Mouse (Mus musculus) E14TG2a.4 (cell line): ENCODE measurements around the gene Cyb561d2.

Experiments
- H3K27me3 ChIP-seq: 2 replicates; pipeline ENCODE4 v1.6.1; 2014; ENCODE audit warnings: low read length, control low read depth; ENCODE audit not compliant: insufficient read depth
- H3K36me3 ChIP-seq: 2 replicates; pipeline ENCODE4 v1.6.1; 2014; ENCODE audit warnings: low read length, control low read depth; ENCODE audit not compliant: insufficient read depth
- H3K4me1 ChIP-seq: replicated peaks from 2 replicates; pipeline ENCODE4 v1.6.1; 2014; ENCODE audit warnings: low read depth, low read length, control low read depth
- H3K4me3 ChIP-seq: replicated peaks from 2 replicates; pipeline ENCODE4 v1.5.1; 2014; ENCODE audit warnings: mild to moderate bottlenecking, low read length
- H3K9me3 ChIP-seq: 2 replicates; pipeline ENCODE4 v1.6.1; 2014; ENCODE audit warnings: low read length, control low read depth
- CTCF ChIP-seq: conservative IDR thresholded peaks from 2 replicates; pipeline ENCODE4 v1.5.1; 2014; ENCODE audit warnings: low read length
- NANOG ChIP-seq: IDR thresholded peaks from 2 replicates; pipeline ENCODE4 v1.6.1; 2014; ENCODE audit warnings: borderline replicate concordance, low read length, mixed read lengths
- POU5F1 ChIP-seq: IDR thresholded peaks from 2 replicates; pipeline ENCODE4 v1.6.1; 2014; ENCODE audit warnings: low read length, borderline replicate concordance

Gene Cyb561d2

GRCm38 (mm10) chr9:107540420-107540819 lies 1.6 kb downstream of the Cyb561d2 start:
- Histone ChIP-seq H3K9me3 (no peaks in the 10 kb centered on the region), H3K4me1 (peaks cover 78% of the 10 kb centered on the region), H3K27me3 (no peaks in the 10 kb centered on the region), H3K4me3 (no peak overlapping the region), H3K36me3 (peaks cover 70% of the 10 kb centered on the region)
- TF ChIP-seq NANOG, result no peak
- TF ChIP-seq POU5F1, result no peak
- no peak for TF ChIP-seq CTCF

DNA sequence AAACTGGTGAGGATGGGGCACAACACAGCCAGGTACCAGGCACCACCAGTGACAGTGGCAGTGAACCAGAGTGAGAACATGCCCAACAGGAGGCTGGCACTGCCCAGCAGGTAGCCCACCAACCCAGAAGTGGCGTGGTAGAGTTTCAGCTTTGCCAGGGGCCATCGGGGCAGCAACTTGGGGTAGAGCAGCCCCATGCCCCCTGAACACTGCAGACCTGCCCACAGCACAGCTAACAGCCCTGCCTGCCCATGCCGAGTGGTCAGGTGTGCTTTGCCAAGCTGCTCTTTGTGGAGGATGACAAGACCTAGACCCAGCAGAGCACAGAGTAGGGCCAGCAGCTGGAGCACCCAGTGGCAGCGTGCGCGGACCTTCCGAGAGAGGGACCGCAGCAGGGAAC lies 2.1 kb downstream of the Cyb561d2 start:
- H3K27me3 ChIP-seq, result no peaks in the 10 kb centered on the region
- peaks cover 78% of the 10 kb centered on the region for H3K4me1 ChIP-seq
- H3K9me3 ChIP-seq, result no peaks in the 10 kb centered on the region
- TF ChIP-seq CTCF (no peak), NANOG (no peak), POU5F1 (no peak)
- H3K36me3 ChIP-seq, result peaks cover 70% of the 10 kb centered on the region
- H3K4me3 ChIP-seq, result no peak overlapping the region

GRCm38 (mm10) chr9:107538711-107539110 lies 3.3 kb downstream of the Cyb561d2 start:
- no peak overlapping the region for H3K4me3 ChIP-seq
- H3K36me3 ChIP-seq, result peaks cover 59% of the 10 kb centered on the region
- peaks cover 74% of the 10 kb centered on the region for H3K4me1 ChIP-seq
- H3K9me3 ChIP-seq, result no peaks in the 10 kb centered on the region
- no peak for TF ChIP-seq CTCF
- TF ChIP-seq NANOG, result no peak
- no peak for TF ChIP-seq POU5F1
- H3K27me3 ChIP-seq, result no peaks in the 10 kb centered on the region

GRCm38 (mm10) chr9:107538231-107538630 lies 3.8 kb downstream of the Cyb561d2 start:
- H3K9me3 ChIP-seq, result no peaks in the 10 kb centered on the region
- no peaks in the 10 kb centered on the region for H3K27me3 ChIP-seq
- peaks cover 74% of the 10 kb centered on the region for H3K4me1 ChIP-seq
- no peak overlapping the region for H3K4me3 ChIP-seq
- TF ChIP-seq NANOG (no peak), CTCF (no peak), POU5F1 (no peak)
- peaks cover 57% of the 10 kb centered on the region for H3K36me3 ChIP-seq

GRCm38 (mm10) chr9:107534408-107535202 lies 7.4 kb downstream of the Cyb561d2 start:
- H3K9me3 ChIP-seq, result no peaks in the 10 kb centered on the region
- peaks cover 47% of the 10 kb centered on the region for H3K36me3 ChIP-seq
- H3K27me3 ChIP-seq, result no peaks in the 10 kb centered on the region
- peak overlapping the region; percentile 93 for H3K4me3 ChIP-seq
- H3K4me1 ChIP-seq, result peaks cover 49% of the 10 kb centered on the region
- TF ChIP-seq CTCF (no peak), POU5F1 (no peak), NANOG (no peak)

GRCm38 (mm10) chr9:107533791-107534407 lies 8.1 kb downstream of the Cyb561d2 start, which contains the start of gene Tmem115:
Tmem115 (plus strand) TSS chr9:107533945.
- Histone ChIP-seq H3K9me3 (no peaks in the 10 kb centered on the region), H3K36me3 (peaks cover 40% of the 10 kb centered on the region), H3K4me1 (peaks cover 49% of the 10 kb centered on the region), H3K4me3 (peak within 1 kb of the TSS; percentile 93), H3K27me3 (no peaks in the 10 kb centered on the region)
- TF ChIP-seq NANOG (no peak), CTCF (no peak), POU5F1 (no peak)

DNA sequence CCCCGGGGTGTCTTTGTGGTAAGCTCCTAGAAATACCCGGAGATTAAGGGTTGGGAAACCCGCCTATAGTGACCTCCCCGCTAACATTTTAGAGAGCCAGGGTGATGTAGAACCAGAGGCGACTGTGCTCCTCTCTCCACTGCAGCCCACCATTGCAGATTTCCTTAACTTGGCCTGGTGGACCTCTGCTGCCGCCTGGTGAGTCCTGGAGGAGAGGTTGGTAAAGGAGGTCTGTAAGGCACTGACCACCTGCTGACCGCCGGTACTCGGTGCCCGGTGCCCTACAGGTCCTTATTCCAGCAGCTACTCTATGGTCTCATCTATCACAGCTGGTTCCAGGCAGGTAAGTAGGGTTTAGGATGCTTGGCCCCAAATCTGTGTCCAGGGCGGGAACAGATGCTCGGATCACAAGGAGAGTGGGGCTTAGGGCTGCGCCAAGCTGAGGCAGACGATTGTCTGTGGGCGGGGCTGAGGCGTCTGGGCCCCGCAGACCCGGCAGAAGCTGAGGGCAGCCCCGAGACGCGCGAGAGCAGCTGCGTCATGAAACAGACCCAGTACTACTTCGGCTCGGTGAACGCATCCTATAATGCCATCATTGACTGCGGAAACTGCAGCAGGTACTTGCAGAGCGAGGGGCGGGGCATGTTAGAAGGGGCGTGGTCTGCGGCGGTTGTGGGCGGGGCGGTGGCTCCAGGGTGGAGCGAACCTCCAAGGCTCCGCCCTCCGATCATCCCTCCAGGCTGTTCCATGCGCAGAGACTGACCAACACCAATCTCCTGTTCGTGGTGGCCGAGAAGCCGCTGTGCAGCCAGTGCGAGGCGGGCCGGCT lies 15.6 kb downstream of the Cyb561d2 start:
- peaks cover 58% of the 10 kb centered on the region for H3K4me1 ChIP-seq
- TF ChIP-seq POU5F1 (no peak), NANOG (no peak), CTCF (no peak)
- H3K27me3 ChIP-seq, result peaks cover 35% of the 10 kb centered on the region
- no peaks in the 10 kb centered on the region; the same call in 1 of the 2 replicates for H3K36me3 ChIP-seq
- H3K4me3 ChIP-seq, result peak overlapping the region; percentile 81
- H3K9me3 ChIP-seq, result no peaks in the 10 kb centered on the region

- H3K4me3 ChIP-seq, result peak overlapping the region; percentile 71
- H3K9me3 ChIP-seq, result no peaks in the 10 kb centered on the region
- no peak for TF ChIP-seq POU5F1
- no peak for TF ChIP-seq NANOG
- TF ChIP-seq CTCF, result no peak
- peaks cover 84% of the 10 kb centered on the region for H3K4me1 ChIP-seq
- peaks cover 37% of the 10 kb centered on the region for H3K27me3 ChIP-seq
- H3K36me3 ChIP-seq, result no peaks in the 10 kb centered on the region
These were observed 19.6 kb downstream of the Cyb561d2 start for GRCm38 (mm10) chr9:107522400-107522711.
